Mouse (Mus musculus) E14TG2a.4 (cell line): ENCODE measurements around the gene Knstrn.

Experiments
- H3K27me3 ChIP-seq: 2 replicates; pipeline ENCODE4 v1.6.1; 2014; ENCODE audit warnings: low read length, control low read depth; ENCODE audit not compliant: insufficient read depth
- H3K36me3 ChIP-seq: 2 replicates; pipeline ENCODE4 v1.6.1; 2014; ENCODE audit warnings: low read length, control low read depth; ENCODE audit not compliant: insufficient read depth
- H3K4me1 ChIP-seq: replicated peaks from 2 replicates; pipeline ENCODE4 v1.6.1; 2014; ENCODE audit warnings: low read depth, low read length, control low read depth
- H3K4me3 ChIP-seq: replicated peaks from 2 replicates; pipeline ENCODE4 v1.5.1; 2014; ENCODE audit warnings: mild to moderate bottlenecking, low read length
- H3K9me3 ChIP-seq: 2 replicates; pipeline ENCODE4 v1.6.1; 2014; ENCODE audit warnings: low read length, control low read depth
- CTCF ChIP-seq: conservative IDR thresholded peaks from 2 replicates; pipeline ENCODE4 v1.5.1; 2014; ENCODE audit warnings: low read length
- NANOG ChIP-seq: IDR thresholded peaks from 2 replicates; pipeline ENCODE4 v1.6.1; 2014; ENCODE audit warnings: borderline replicate concordance, low read length, mixed read lengths
- POU5F1 ChIP-seq: IDR thresholded peaks from 2 replicates; pipeline ENCODE4 v1.6.1; 2014; ENCODE audit warnings: low read length, borderline replicate concordance

Knstrn gene

GRCm38 (mm10) chr2:118882840-118883679 is 69.3 kb downstream of the Knstrn start:
- Histone ChIP-seq H3K4me1 (peaks cover 39% of the 10 kb centered on the region), H3K4me3 (peak overlapping the region; percentile 73), H3K9me3 (no peaks in the 10 kb centered on the region), H3K27me3 (peaks cover 39% of the 10 kb centered on the region), H3K36me3 (0 out of 2 replicates have a peak, but pooled peaks cover 4% of the 10 kb centered on the region)
- TF ChIP-seq CTCF (peak; percentile 85), POU5F1 (no peak)

GRCm38 (mm10) chr2:118887440-118887839 is 73.6 kb downstream of the Knstrn start:
- Histone ChIP-seq H3K4me3 (no peak overlapping the region), H3K36me3 (no peaks in the 10 kb centered on the region), H3K27me3 (peaks cover 74% of the 10 kb centered on the region), H3K9me3 (no peaks in the 10 kb centered on the region), H3K4me1 (peaks cover 20% of the 10 kb centered on the region)
- TF ChIP-seq NANOG (no peak), CTCF (no peak)

- no peaks in the 10 kb centered on the region for H3K36me3 ChIP-seq
- peaks cover 15% of the 10 kb centered on the region for H3K4me1 ChIP-seq
- H3K9me3 ChIP-seq, result no peaks in the 10 kb centered on the region
- no peak overlapping the region for H3K4me3 ChIP-seq
- H3K27me3 ChIP-seq, result peaks cover 79% of the 10 kb centered on the region
- TF ChIP-seq POU5F1 (no peak), NANOG (no peak), CTCF (no peak)
Measured at GRCm38 (mm10) chr2:118887845-118888548, 74.2 kb downstream of the Knstrn start.

- peaks cover 17% of the 10 kb centered on the region for H3K4me1 ChIP-seq
- no peak overlapping the region for H3K4me3 ChIP-seq
- no peaks in the 10 kb centered on the region for H3K9me3 ChIP-seq
- H3K27me3 ChIP-seq, result peaks cover 86% of the 10 kb centered on the region
- no peak for TF ChIP-seq POU5F1
- no peak for TF ChIP-seq CTCF
- no peak for TF ChIP-seq NANOG
- no peaks in the 10 kb centered on the region for H3K36me3 ChIP-seq
Measured at GRCm38 (mm10) chr2:118891173-118891572, 77.4 kb downstream of the Knstrn start.

- H3K36me3 ChIP-seq, result no peaks in the 10 kb centered on the region
- H3K4me1 ChIP-seq, result peaks cover 56% of the 10 kb centered on the region
- 0 out of 2 replicates have a peak, but pooled peaks have one; percentile 4 for TF ChIP-seq POU5F1
- TF ChIP-seq NANOG, result no peak
- TF ChIP-seq CTCF, result no peak
- H3K4me3 ChIP-seq, result peak overlapping the region; percentile 76
- H3K9me3 ChIP-seq, result no peaks in the 10 kb centered on the region
- peaks cover 95% of the 10 kb centered on the region for H3K27me3 ChIP-seq
Measured at GRCm38 (mm10) chr2:118895990-118896913, 82.4 kb downstream of the Knstrn start.

GRCm38 (mm10) chr2:118896914-118897291 is 83.1 kb downstream of the Knstrn start:
- peaks cover 56% of the 10 kb centered on the region for H3K4me1 ChIP-seq
- peaks cover 89% of the 10 kb centered on the region for H3K27me3 ChIP-seq
- H3K36me3 ChIP-seq, result no peaks in the 10 kb centered on the region
- TF ChIP-seq POU5F1, result no peak
- no peak for TF ChIP-seq CTCF
- no peak for TF ChIP-seq NANOG
- no peaks in the 10 kb centered on the region for H3K9me3 ChIP-seq
- peak overlapping the region; percentile 76 for H3K4me3 ChIP-seq

- no peaks in the 10 kb centered on the region for H3K9me3 ChIP-seq
- peak overlapping the region; percentile 76 for H3K4me3 ChIP-seq
- no peak for TF ChIP-seq POU5F1
- TF ChIP-seq NANOG, result peak; percentile 67; the same call in 1 of the 2 replicates
- no peaks in the 10 kb centered on the region for H3K36me3 ChIP-seq
- peaks cover 56% of the 10 kb centered on the region for H3K4me1 ChIP-seq
- H3K27me3 ChIP-seq, result peaks cover 88% of the 10 kb centered on the region
Measured at GRCm38 (mm10) chr2:118897392-118897791, 83.6 kb downstream of the Knstrn start.

GRCm38 (mm10) chr2:118897808-118898207 is 84.0 kb downstream of the Knstrn start:
- 0 out of 2 replicates have a peak overlapping the region, but pooled peaks have one; percentile 76 for H3K4me3 ChIP-seq
- H3K4me1 ChIP-seq, result peaks cover 58% of the 10 kb centered on the region
- peaks cover 88% of the 10 kb centered on the region for H3K27me3 ChIP-seq
- no peaks in the 10 kb centered on the region for H3K36me3 ChIP-seq
- no peaks in the 10 kb centered on the region for H3K9me3 ChIP-seq
- TF ChIP-seq NANOG (no peak), POU5F1 (no peak), CTCF (no peak)
